Mouse (Mus musculus): ENCODE measurements around the gene Spata13. TPM values are rescaled to one million over a fixed set of nuclear protein-coding genes. Genes with fewer than 3 reads are reported as not detected.

The Spata13 gene
- polyA plus RNA-seq, 1 experiment from 2014 or later, result 73.2 TPM

DNA sequence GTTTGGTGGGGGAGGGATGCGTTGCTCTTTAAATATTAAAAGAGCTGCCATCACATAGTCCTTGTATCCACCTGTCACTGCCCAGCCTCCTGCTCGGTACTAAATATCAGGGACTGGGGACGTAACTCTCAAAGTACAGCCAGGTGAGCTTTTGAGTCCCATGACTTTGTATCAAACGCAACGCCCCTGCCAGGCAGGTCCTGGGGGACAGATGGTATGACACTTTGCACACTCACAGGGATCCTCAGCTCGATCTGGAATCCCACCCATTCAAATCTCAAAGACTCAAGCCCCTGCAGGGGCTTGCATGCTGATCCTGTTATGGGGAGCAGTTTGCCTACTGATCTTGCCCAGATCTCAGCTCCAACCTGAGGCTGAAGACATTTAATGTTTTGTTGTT lies 136.8 kb downstream of the Spata13 start:
- Histone ChIP-seq H3K9ac (ENCODE audit: low read depth, low read length) (no peak overlapping the region), H3K9me3 (ENCODE audit: control insufficient read depth, low read length) (no peaks in the 10 kb centered on the region), H3K36me3 (ENCODE audit: control insufficient read depth, insufficient read depth, low read length) (no peaks in the 10 kb centered on the region), H3K4me2 (replicated peaks; ENCODE audit: low read depth, low read length) (no peak overlapping the region), H3K27ac (ENCODE audit: low read depth, low read length) (no peak overlapping the region), H3K27me3 (ENCODE audit: control insufficient read depth, insufficient read depth, low read length) (no peaks in the 10 kb centered on the region), H3K4me3 (ENCODE audit: low read depth, low read length) (no peak overlapping the region; the same call in 1 of the 2 replicates), H3K4me1 (replicated peaks; ENCODE audit: control insufficient read depth, insufficient read depth, low read length) (no peaks in the 10 kb centered on the region)
- WGBS, result 75% methylated on average over 6 of the region's 6 CpGs
- ATAC-seq (ENCODE audit: low FRiP score) (no peak), DNase-seq (ENCODE audit: low spot score) (no peak)

GRCm38 (mm10) chr14:60771057-60771456 lies 137.3 kb downstream of the Spata13 start:
- peak; percentile 81 for DNase-seq (ENCODE audit: low spot score)
- Histone ChIP-seq H3K27ac (ENCODE audit: low read depth, low read length) (no peak overlapping the region), H3K4me3 (ENCODE audit: low read depth, low read length) (peak overlapping the region; percentile 17), H3K4me2 (replicated peaks; ENCODE audit: low read depth, low read length) (peak overlapping the region; percentile 41), H3K9me3 (ENCODE audit: control insufficient read depth, low read length) (no peaks in the 10 kb centered on the region), H3K9ac (ENCODE audit: low read depth, low read length) (no peak overlapping the region), H3K27me3 (ENCODE audit: control insufficient read depth, insufficient read depth, low read length) (no peaks in the 10 kb centered on the region), H3K36me3 (ENCODE audit: control insufficient read depth, insufficient read depth, low read length) (no peaks in the 10 kb centered on the region), H3K4me1 (replicated peaks; ENCODE audit: control insufficient read depth, insufficient read depth, low read length) (no peaks in the 10 kb centered on the region)
- WGBS, result 5% methylated on average over 8 of the region's 8 CpGs
- ATAC-seq (ENCODE audit: low FRiP score), result peak; percentile 43; the same call in 1 of the 2 replicates

DNA sequence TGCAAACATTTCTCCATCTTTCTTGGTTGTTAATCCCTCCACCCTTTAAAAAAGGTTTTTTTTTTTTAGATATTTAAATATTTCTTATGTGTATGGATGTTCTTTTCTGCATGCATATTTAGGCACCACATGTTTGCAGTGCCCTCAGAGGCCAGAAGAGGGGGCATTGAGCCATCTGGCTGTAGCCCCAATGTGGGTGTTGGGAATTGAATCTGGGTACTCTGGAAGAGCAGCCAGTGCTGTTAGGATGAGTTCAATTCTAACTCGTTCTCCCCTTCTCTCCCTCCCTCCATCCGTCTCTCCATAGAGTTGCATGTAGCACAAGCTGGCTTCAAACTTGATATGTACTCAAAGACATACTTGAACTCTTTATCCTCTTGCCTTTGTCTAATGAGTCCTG lies 139.7 kb downstream of the Spata13 start:
- no peak overlapping the region for H3K27ac ChIP-seq (ENCODE audit: low read depth, low read length)
- no peaks in the 10 kb centered on the region for H3K36me3 ChIP-seq (ENCODE audit: control insufficient read depth, insufficient read depth, low read length)
- DNase-seq (ENCODE audit: low spot score) (no peak), ATAC-seq (ENCODE audit: low FRiP score) (no peak)
- H3K9me3 ChIP-seq (ENCODE audit: control insufficient read depth, low read length), result no peaks in the 10 kb centered on the region
- H3K9ac ChIP-seq (ENCODE audit: low read depth, low read length), result no peak overlapping the region
- H3K4me1 ChIP-seq (replicated peaks; ENCODE audit: control insufficient read depth, insufficient read depth, low read length), result no peaks in the 10 kb centered on the region
- no peak overlapping the region for H3K4me2 ChIP-seq (replicated peaks; ENCODE audit: low read depth, low read length)
- no peaks in the 10 kb centered on the region for H3K27me3 ChIP-seq (ENCODE audit: control insufficient read depth, insufficient read depth, low read length)
- no peak overlapping the region for H3K4me3 ChIP-seq (ENCODE audit: low read depth, low read length)
- 70% methylated on average over 2 of the region's 2 CpGs for WGBS

DNA sequence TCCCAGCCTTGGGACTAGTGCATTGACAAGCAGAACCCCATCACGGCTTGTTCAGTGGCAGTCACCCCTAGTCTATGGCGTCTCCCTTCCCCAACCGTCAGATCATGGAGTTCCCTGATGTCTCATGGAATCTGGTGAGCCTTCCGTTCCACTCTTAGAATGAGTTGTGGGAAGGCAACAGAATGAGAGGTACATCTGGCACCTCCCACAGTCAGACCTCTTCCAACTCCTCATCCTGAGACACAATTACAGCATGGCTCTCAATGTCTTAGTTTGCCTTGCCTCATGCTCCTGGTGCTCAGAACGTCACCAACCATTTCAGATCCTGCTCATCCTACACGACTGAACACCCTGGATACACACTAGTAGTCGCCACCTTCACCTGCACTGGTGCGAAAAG lies 142.7 kb downstream of the Spata13 start:
- H3K9ac ChIP-seq (ENCODE audit: low read depth, low read length), result no peak overlapping the region
- 89% methylated on average over 8 of the region's 8 CpGs for WGBS
- no peaks in the 10 kb centered on the region for H3K27me3 ChIP-seq (ENCODE audit: control insufficient read depth, insufficient read depth, low read length)
- no peaks in the 10 kb centered on the region for H3K9me3 ChIP-seq (ENCODE audit: control insufficient read depth, low read length)
- H3K36me3 ChIP-seq (ENCODE audit: control insufficient read depth, insufficient read depth, low read length), result no peaks in the 10 kb centered on the region
- no peak for ATAC-seq (ENCODE audit: low FRiP score)
- H3K4me2 ChIP-seq (replicated peaks; ENCODE audit: low read depth, low read length), result no peak overlapping the region
- no peaks in the 10 kb centered on the region for H3K4me1 ChIP-seq (replicated peaks; ENCODE audit: control insufficient read depth, insufficient read depth, low read length)
- no peak overlapping the region for H3K27ac ChIP-seq (ENCODE audit: low read depth, low read length)
- no peak for DNase-seq (ENCODE audit: low spot score)
- H3K4me3 ChIP-seq (ENCODE audit: low read depth, low read length), result no peak overlapping the region

DNA sequence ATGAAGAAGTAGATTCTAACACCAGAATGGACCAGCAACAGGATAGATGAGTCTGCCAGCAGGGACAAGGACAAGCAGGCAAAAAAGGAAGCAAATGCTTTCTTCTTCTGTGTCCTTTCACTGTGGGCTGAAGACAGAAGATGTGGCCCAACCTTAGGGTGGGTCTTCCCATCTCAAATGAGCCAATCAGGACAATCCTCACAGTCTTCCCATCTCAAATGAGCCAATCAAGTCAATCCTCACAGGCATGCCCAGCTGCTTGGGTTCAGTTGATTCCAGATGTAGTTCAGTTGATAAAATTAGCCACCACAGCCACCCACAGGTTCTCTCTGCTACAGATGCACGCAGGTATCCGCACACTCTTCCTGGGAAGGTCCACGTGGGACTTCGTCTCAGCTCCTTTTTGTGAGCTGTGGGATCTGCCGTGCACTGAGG lies 143.7 kb downstream of the Spata13 start:
- WGBS, result 89% methylated on average over 5 of the region's 5 CpGs

DNA sequence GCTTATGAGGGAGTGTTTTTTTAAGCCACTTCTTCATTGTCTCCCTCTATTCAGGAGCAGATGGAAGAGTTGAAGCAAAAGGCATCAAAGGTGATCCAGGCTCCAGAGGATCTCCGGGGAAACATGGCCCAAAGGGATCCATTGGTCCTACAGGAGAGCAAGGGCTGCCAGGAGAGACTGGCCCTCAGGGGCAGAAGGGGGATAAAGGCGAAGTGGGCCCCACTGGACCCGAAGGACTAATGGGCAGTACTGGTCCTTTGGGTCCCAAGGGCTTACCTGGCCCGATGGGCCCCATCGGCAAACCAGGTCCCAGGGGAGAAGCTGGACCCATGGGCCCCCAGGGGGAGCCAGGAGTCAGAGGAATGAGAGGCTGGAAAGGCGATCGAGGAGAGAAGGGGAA lies 145.4 kb downstream of the Spata13 start:
- DNase-seq (ENCODE audit: low spot score), result no peak
- ATAC-seq (ENCODE audit: low FRiP score), result no peak
- Histone ChIP-seq H3K4me1 (replicated peaks; ENCODE audit: control insufficient read depth, insufficient read depth, low read length) (no peaks in the 10 kb centered on the region), H3K9ac (ENCODE audit: low read depth, low read length) (no peak overlapping the region), H3K4me3 (ENCODE audit: low read depth, low read length) (no peak overlapping the region), H3K27me3 (ENCODE audit: control insufficient read depth, insufficient read depth, low read length) (no peaks in the 10 kb centered on the region), H3K9me3 (ENCODE audit: control insufficient read depth, low read length) (no peaks in the 10 kb centered on the region), H3K27ac (ENCODE audit: low read depth, low read length) (no peak overlapping the region), H3K36me3 (ENCODE audit: control insufficient read depth, insufficient read depth, low read length) (no peaks in the 10 kb centered on the region), H3K4me2 (replicated peaks; ENCODE audit: low read depth, low read length) (no peak overlapping the region)
- whole genome bisulfite sequencing, result 91% methylated on average over 7 of the region's 7 CpGs

More for the DNA sequence above, 143.7 kb downstream of the Spata13 start:
- Histone ChIP-seq H3K9me3 (ENCODE audit: control insufficient read depth, low read length) (no peaks in the 10 kb centered on the region), H3K27ac (ENCODE audit: low read depth, low read length) (no peak overlapping the region), H3K4me2 (replicated peaks; ENCODE audit: low read depth, low read length) (no peak overlapping the region), H3K9ac (ENCODE audit: low read depth, low read length) (no peak overlapping the region), H3K4me3 (ENCODE audit: low read depth, low read length) (no peak overlapping the region), H3K27me3 (ENCODE audit: control insufficient read depth, insufficient read depth, low read length) (no peaks in the 10 kb centered on the region), H3K4me1 (replicated peaks; ENCODE audit: control insufficient read depth, insufficient read depth, low read length) (no peaks in the 10 kb centered on the region), H3K36me3 (ENCODE audit: control insufficient read depth, insufficient read depth, low read length) (no peaks in the 10 kb centered on the region)
- no peak for DNase-seq (ENCODE audit: low spot score)
- no peak for ATAC-seq (ENCODE audit: low FRiP score)

GRCm38 (mm10) chr14:60782121-60782656 lies 148.4 kb downstream of the Spata13 start:
- 47% methylated on average over 7 of the region's 7 CpGs for WGBS

DNA sequence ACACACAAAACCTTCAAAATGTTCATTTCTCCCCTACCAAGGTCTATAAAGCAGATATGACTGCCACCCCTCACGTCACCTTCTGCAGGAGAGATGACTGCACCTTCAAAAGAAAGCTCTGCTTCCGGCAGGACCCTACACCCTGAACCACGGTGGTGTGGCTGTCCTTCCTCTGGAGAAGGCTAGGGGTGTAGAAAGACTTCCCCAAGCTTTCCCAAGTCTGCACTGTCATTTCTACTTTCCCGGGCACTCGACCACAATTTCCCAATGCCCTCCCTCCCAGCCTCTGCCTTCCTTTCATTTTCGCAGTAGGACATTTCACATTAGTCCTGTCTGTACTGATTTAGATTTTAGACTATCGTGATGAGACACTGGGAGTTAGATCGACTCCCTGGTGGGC lies 149.4 kb downstream of the Spata13 start:
- 55% methylated on average over 8 of the region's 8 CpGs for WGBS
- Histone ChIP-seq H3K4me2 (replicated peaks; ENCODE audit: low read depth, low read length) (no peak overlapping the region), H3K4me1 (replicated peaks; ENCODE audit: control insufficient read depth, insufficient read depth, low read length) (no peaks in the 10 kb centered on the region), H3K9ac (ENCODE audit: low read depth, low read length) (no peak overlapping the region), H3K27ac (ENCODE audit: low read depth, low read length) (no peak overlapping the region), H3K36me3 (ENCODE audit: control insufficient read depth, insufficient read depth, low read length) (no peaks in the 10 kb centered on the region), H3K27me3 (ENCODE audit: control insufficient read depth, insufficient read depth, low read length) (no peaks in the 10 kb centered on the region), H3K4me3 (ENCODE audit: low read depth, low read length) (no peak overlapping the region), H3K9me3 (ENCODE audit: control insufficient read depth, low read length) (no peaks in the 10 kb centered on the region)
- DNase-seq (ENCODE audit: low spot score), result no peak
- no peak for ATAC-seq (ENCODE audit: low FRiP score)

More at GRCm38 (mm10) chr14:60782121-60782656, 148.4 kb downstream of the Spata13 start:
- Histone ChIP-seq H3K4me1 (replicated peaks; ENCODE audit: control insufficient read depth, insufficient read depth, low read length) (no peaks in the 10 kb centered on the region), H3K9me3 (ENCODE audit: control insufficient read depth, low read length) (no peaks in the 10 kb centered on the region), H3K4me3 (ENCODE audit: low read depth, low read length) (no peak overlapping the region), H3K9ac (ENCODE audit: low read depth, low read length) (no peak overlapping the region), H3K27ac (ENCODE audit: low read depth, low read length) (no peak overlapping the region), H3K27me3 (ENCODE audit: control insufficient read depth, insufficient read depth, low read length) (no peaks in the 10 kb centered on the region), H3K36me3 (ENCODE audit: control insufficient read depth, insufficient read depth, low read length) (no peaks in the 10 kb centered on the region), H3K4me2 (replicated peaks; ENCODE audit: low read depth, low read length) (no peak overlapping the region)
- DNase-seq (ENCODE audit: low spot score) (no peak), ATAC-seq (ENCODE audit: low FRiP score) (no peak)

DNA sequence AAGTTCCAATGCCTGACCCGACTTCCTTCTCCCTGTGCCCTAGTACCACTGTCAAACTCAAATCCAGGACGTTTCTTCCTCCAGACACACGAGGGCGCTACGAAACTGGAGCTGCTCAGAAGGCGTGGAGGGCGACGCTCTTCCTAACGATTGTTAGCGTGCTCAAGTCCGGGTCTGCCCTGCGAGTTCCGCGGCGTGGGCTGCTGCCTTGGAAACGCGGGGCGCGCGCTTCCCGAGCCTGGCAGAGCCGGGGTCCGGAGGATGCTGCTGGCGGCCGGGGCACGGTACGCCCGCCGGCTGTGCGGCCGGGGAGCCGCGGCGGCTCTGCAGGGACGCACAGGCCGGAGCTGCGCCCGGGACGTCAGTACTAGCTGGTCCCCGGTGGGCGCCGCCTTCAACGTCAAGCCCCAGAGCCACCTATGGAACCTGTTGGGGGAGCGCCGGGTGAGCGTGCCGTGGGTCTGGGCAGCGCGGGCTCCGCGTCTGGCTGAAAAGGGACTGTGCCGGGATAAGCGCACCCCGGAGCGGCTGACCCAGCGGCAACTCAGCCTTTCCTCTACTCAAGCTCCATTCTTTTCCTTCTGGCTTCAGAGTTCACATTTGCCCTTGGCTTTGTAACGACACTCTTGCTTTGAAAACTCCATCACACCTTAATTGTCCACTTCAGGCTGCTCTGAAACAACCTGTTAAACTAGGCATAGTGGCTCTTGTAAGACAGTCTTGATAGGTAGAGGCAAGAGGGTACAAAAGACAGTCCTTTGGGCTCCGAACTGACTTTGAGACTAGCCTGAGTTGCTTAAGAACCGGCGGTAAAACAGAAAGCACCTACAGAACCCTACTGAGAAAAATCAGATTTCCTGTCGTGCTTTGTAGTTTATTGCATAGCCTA lies 150.9 kb downstream of the Spata13 start, which contains the start of gene Mipep:
TSS of gene Mipep (plus strand) at position 147 of the 889 bp plus-strand sequence.
- H3K4me2 ChIP-seq (replicated peaks; ENCODE audit: low read depth, low read length), result peak within 1 kb of the TSS; percentile 69
- H3K9ac ChIP-seq (ENCODE audit: low read depth, low read length), result peak within 1 kb of the TSS; percentile 57
- no peak within 1 kb of the TSS for H3K27ac ChIP-seq (ENCODE audit: low read depth, low read length)
- no peaks in the 10 kb centered on the region for H3K9me3 ChIP-seq (ENCODE audit: control insufficient read depth, low read length)
- H3K4me3 ChIP-seq (ENCODE audit: low read depth, low read length), result peak within 1 kb of the TSS; percentile 86
- under 1% methylated on average over 60 of the region's 61 CpGs for WGBS
- peak; percentile 93 for DNase-seq (ENCODE audit: low spot score)
- H3K27me3 ChIP-seq (ENCODE audit: control insufficient read depth, insufficient read depth, low read length), result no peaks in the 10 kb centered on the region
- ATAC-seq (ENCODE audit: low FRiP score), result peak; percentile 85
- H3K4me1 ChIP-seq (replicated peaks; ENCODE audit: control insufficient read depth, insufficient read depth, low read length), result no peaks in the 10 kb centered on the region
- no peaks in the 10 kb centered on the region for H3K36me3 ChIP-seq (ENCODE audit: control insufficient read depth, insufficient read depth, low read length)

Measured in hindbrain, embryonic 11.5 days (tissue).